Mouse (Mus musculus) spleen, adult 2 months (tissue): Measurements from ENCODE around the gene Tapt1. TPM values are rescaled to one million over a fixed set of nuclear protein-coding genes. Genes with fewer than 3 reads are reported as not detected.

Source experiments
- DNase-seq, 2 experiments: peaks; one replicate each; pipeline versions ENCODE4 v3.0.0 to v3.0.0-alpha.2; 2012 to 2021; ENCODE audit warnings: low spot score in 2 of 2, low read depth in 1 of 2
- H3K27ac ChIP-seq: fragments of 200-500 bp; 2 replicates; pipeline ENCODE4 v1.5.1; 2012; ENCODE audit warnings: low read length, inconsistent platforms; ENCODE audit not compliant: insufficient read depth
- H3K27me3 ChIP-seq: fragments of 200-500 bp; 2 replicates; pipeline ENCODE4 v1.6.1; 2012; ENCODE audit warnings: mild to moderate bottlenecking, moderate library complexity, low read length, inconsistent platforms; ENCODE audit not compliant: control insufficient read depth, insufficient read depth
- H3K36me3 ChIP-seq: fragments of 200-500 bp; 2 replicates; pipeline ENCODE4 v1.6.1; 2012; ENCODE audit warnings: mild to moderate bottlenecking, low read length, inconsistent platforms; ENCODE audit not compliant: control insufficient read depth, insufficient read depth
- H3K4me1 ChIP-seq: fragments of 200-500 bp; 2 replicates; pipeline ENCODE4 v1.6.1; 2011; ENCODE audit warnings: inconsistent platforms; ENCODE audit not compliant: control insufficient read depth, insufficient read depth, insufficient read length
- H3K4me3 ChIP-seq: fragments of 200-500 bp; 2 replicates; pipeline ENCODE4 v1.5.1; 2011; ENCODE audit warnings: mild to moderate bottlenecking, inconsistent platforms; ENCODE audit not compliant: insufficient read depth, insufficient read length; ENCODE audit errors: extremely low read depth
- CTCF ChIP-seq: fragments of 200-500 bp; IDR thresholded peaks from 2 replicates; pipeline ENCODE4 v1.5.1; 2011; ENCODE audit warnings: mild to moderate bottlenecking, inconsistent platforms; ENCODE audit not compliant: insufficient read depth, insufficient read length, insufficient replicate concordance; ENCODE audit errors: extremely low read depth
- POLR2A ChIP-seq: fragments of 200-500 bp; IDR thresholded peaks from 2 replicates; pipeline ENCODE4 v1.6.1; 2011; ENCODE audit warnings: low read depth, low read length, inconsistent platforms
- WGBS: fragments of 180-500 bp; shearing (Covaris S2); methylation state at CpG from one replicate; pipeline ENCODE4 v1.1.7; 2018; 5-methylcytosine and 5-hydroxymethylcytosine counted together
- polyA plus RNA-seq: library from polyadenylated mRNA; depleted of rRNA; stranded (reverse); fragments of >200 nt; gene quantifications from 2 replicates; pipeline ENCODE4 v1.2.3, GENCODE M21; 2012

The Tapt1 gene
- polyA plus RNA-seq, 1 experiment, result 22.2 TPM

GRCm38 (mm10) chr5:44223341-44223881 lies 3.0 kb downstream of the Tapt1 start:
- H3K27ac ChIP-seq, result peak overlapping the region; percentile 1; the same call in 1 of the 2 replicates
- H3K4me3 ChIP-seq, result no peak overlapping the region
- no peak for TF ChIP-seq CTCF
- TF ChIP-seq POLR2A, result no peak
- no peak for DNase-seq
- peaks cover 17% of the 10 kb centered on the region for H3K4me1 ChIP-seq
- WGBS, result 30% methylated on average over 16 of the region's 16 CpGs
- no peaks in the 10 kb centered on the region for H3K27me3 ChIP-seq
- no peaks in the 10 kb centered on the region for H3K36me3 ChIP-seq

DNA sequence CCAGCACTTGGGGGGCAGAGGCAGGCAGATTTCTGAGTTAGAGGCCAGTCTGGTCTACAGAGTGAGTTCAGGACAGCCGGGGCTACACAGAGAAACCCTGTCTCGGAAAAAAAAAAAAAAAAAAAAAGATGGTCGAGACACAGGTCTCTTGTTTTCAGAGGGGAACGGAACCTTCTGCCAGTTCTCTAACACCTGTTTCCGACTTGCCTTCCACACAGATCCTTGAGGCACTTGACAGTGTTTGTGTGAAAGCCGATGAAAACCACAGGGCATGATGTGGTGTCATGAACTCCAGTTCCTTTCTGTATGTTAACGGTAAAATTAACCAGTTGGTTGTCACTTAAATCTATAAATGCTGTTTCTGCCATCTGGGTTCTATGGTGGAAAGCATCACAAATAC lies 6.0 kb downstream of the Tapt1 start:
- peak in 1 of 2 experiments; percentile 59 for DNase-seq
- peak overlapping the region; percentile 63 for H3K27ac ChIP-seq
- no peak for TF ChIP-seq CTCF
- no peak for TF ChIP-seq POLR2A
- no peak overlapping the region for H3K4me3 ChIP-seq
- 6% methylated on average over 7 of the region's 7 CpGs for WGBS
- H3K36me3 ChIP-seq, result no peaks in the 10 kb centered on the region
- no peaks in the 10 kb centered on the region for H3K27me3 ChIP-seq
- peaks cover 26% of the 10 kb centered on the region for H3K4me1 ChIP-seq

- TF ChIP-seq CTCF, result no peak
- no peak for TF ChIP-seq POLR2A
- DNase-seq, result no peak
- Histone ChIP-seq H3K4me1 (peaks cover 26% of the 10 kb centered on the region), H3K27ac (peak overlapping the region; percentile 63; the same call in 1 of the 2 replicates), H3K36me3 (no peaks in the 10 kb centered on the region), H3K27me3 (no peaks in the 10 kb centered on the region), H3K4me3 (no peak overlapping the region)
- 35% methylated on average over 4 of the region's 4 CpGs for WGBS
Observed at GRCm38 (mm10) chr5:44219871-44220270, 6.6 kb downstream of the Tapt1 start.

DNA sequence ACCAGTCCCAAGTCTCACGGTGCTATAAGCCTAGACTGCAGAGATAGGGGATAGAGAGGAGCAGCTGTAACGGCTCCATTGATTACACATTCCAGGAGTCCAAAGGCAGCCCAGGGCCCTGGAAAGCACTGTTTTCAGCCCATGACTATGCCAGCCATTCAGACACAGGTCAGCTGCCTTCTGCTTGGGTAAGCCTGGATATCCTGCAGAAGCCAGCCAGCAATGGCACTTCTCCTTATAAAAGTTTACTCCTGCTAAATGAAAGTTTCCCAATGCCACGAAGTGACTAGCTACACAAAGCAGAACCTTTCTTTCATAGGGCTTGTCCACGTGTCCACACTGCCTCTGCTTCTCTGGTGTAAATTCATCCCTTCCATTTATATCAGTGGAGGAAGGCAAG lies 7.9 kb downstream of the Tapt1 start:
- Histone ChIP-seq H3K27ac (no peak overlapping the region), H3K36me3 (no peaks in the 10 kb centered on the region)
- WGBS, result 49% methylated on average over 4 of the region's 4 CpGs

DNA sequence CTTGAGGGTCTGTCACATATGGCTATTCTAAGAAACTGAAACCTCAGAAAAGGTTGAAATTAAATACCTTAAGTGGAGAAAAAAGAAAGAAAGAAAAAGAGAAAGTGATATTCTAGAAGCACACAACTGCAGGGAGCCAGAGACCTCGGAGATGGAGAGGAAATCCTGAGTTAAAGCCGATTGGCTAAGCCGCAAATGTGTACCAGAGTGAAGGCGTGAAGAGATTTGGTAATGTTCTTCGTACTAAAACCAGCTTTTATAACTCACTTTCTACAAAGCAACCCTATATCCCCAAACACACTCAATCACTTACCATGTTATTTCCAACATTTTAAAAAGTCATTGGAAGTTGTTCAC lies 8.8 kb downstream of the Tapt1 start:
- no peak for DNase-seq
- H3K36me3 ChIP-seq, result peaks cover 1% of the 10 kb centered on the region; the same call in 1 of the 2 replicates
- no peak overlapping the region for H3K4me3 ChIP-seq
- no peak overlapping the region for H3K27ac ChIP-seq
- H3K4me1 ChIP-seq, result peaks cover 14% of the 10 kb centered on the region
- TF ChIP-seq CTCF (no peak), POLR2A (no peak)
- 32% methylated on average over 5 of the region's 5 CpGs for WGBS
- no peaks in the 10 kb centered on the region for H3K27me3 ChIP-seq

More for the DNA sequence above, 7.9 kb downstream of the Tapt1 start:
- H3K27me3 ChIP-seq, result no peaks in the 10 kb centered on the region
- DNase-seq, result no peak
- H3K4me3 ChIP-seq, result no peak overlapping the region
- no peak for TF ChIP-seq POLR2A
- no peak for TF ChIP-seq CTCF
- H3K4me1 ChIP-seq, result peaks cover 17% of the 10 kb centered on the region

- 48% methylated on average over 8 of the region's 8 CpGs for WGBS
- Histone ChIP-seq H3K4me3 (no peak overlapping the region), H3K36me3 (peaks cover 1% of the 10 kb centered on the region; the same call in 1 of the 2 replicates), H3K27ac (no peak overlapping the region), H3K4me1 (peaks cover 19% of the 10 kb centered on the region), H3K27me3 (no peaks in the 10 kb centered on the region)
- DNase-seq, result no peak
- TF ChIP-seq POLR2A (no peak), CTCF (no peak)
Observed at GRCm38 (mm10) chr5:44217041-44217684, 9.3 kb downstream of the Tapt1 start.

DNA sequence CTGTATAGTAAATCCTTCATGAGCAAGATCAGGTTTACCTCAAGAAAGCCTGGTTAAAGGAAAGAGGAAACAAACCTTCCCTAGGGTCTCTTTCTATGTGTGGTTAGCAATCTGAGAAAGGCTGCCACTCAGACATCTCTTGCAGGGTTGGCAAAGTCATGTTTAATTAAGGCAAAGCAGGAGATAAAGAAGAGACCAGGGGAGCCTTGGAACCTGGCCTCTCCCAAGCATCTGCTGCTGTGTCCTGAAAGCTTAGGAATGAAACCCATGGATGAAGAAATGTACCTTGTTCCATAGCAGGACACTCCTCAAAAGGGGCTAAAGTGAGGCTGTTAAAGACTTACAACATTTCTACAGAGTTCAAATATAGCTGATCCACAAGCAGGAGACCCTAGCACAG lies 11.3 kb downstream of the Tapt1 start:
- TF ChIP-seq POLR2A (no peak), CTCF (no peak)
- no peak overlapping the region for H3K4me3 ChIP-seq
- no peaks in the 10 kb centered on the region for H3K27me3 ChIP-seq
- no peak overlapping the region for H3K27ac ChIP-seq
- H3K36me3 ChIP-seq, result peaks cover 1% of the 10 kb centered on the region; the same call in 1 of the 2 replicates
- no peak for DNase-seq
- H3K4me1 ChIP-seq, result peaks cover 19% of the 10 kb centered on the region
